Mouse (Mus musculus): ENCODE results near the gene Lrp10. TPM values are rescaled to one million over a fixed set of nuclear protein-coding genes. Genes with fewer than 3 reads are reported as not detected.

The Lrp10 gene
- polyA plus RNA-seq, 1 experiment: 41.5 TPM

DNA sequence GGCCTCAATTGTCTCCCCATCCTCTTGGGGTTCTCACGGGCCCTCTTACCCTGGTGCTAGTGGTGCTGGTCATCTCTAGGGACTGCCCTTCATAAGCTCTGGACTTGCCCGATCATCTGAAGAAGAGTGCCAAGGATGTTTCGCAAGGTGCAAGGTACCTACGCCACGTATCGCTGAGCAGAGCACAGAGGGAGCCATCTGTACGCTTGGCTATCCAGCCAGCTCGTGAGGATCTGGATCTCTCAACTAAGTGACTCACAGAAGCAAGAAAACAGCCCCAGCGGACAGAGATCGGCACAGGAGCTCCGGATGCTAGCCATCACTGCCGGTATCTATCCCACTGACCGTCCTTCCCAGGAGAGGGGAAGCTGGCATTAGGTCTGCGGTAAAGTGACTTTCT, 32.8 kb downstream of the Lrp10 start:
- no peak for DNase-seq (ENCODE audit: low read depth)
- no peak for TF ChIP-seq CTCF (IDR thresholded peaks at IDR 0.05; ENCODE audit: borderline replicate concordance, extremely low read depth, insufficient read depth, insufficient read length)
- no peak for TF ChIP-seq POLR2A (IDR thresholded peaks at IDR 0.05; ENCODE audit: borderline replicate concordance, extremely low read depth, insufficient read depth, insufficient read length, poor library complexity, severe bottlenecking)

DNA sequence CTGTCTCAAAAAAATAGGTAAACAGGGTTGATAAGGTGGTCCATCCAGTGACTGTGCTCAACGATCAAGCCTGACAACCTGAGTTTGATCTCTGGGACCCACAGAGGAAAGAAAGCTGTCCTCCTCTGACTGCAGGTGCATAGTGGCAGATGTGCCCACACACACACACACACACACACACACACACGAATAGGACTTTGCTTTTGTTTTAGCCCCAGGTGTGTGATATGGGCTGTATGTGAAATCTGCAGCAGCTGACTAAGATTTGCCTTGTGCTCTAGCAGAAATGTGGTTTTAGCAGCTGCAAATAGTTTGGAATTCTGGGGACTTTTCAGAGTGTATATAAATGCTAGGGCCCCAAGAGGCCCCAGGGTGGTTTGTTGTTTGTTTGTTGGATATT, 35.4 kb downstream of the Lrp10 start:
- DNase-seq (ENCODE audit: low read depth): no peak
- TF ChIP-seq CTCF (IDR thresholded peaks at IDR 0.05; ENCODE audit: borderline replicate concordance, extremely low read depth, insufficient read depth, insufficient read length) (no peak), POLR2A (IDR thresholded peaks at IDR 0.05; ENCODE audit: borderline replicate concordance, extremely low read depth, insufficient read depth, insufficient read length, poor library complexity, severe bottlenecking) (no peak)

DNA sequence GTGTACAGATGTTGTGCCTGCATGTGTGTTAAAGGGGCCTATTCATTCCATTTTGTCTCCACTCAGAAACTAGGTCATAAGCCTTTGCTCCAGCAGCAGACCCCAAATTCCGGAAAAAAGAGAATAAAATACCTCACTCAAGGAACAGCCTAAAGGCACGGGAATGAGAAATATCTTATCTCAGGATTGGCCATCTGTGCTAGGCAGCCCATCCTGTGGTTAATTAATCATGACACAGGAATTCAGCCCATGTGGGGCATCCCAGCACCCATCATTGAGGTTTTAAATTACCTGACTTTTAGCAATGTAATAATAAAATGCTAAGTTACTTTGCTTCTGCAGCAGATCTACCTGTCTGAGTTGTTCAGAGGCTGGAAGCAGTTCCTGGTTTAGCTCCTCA, 37.4 kb downstream of the Lrp10 start:
- TF ChIP-seq CTCF (IDR thresholded peaks at IDR 0.05; ENCODE audit: borderline replicate concordance, extremely low read depth, insufficient read depth, insufficient read length) (no peak), POLR2A (IDR thresholded peaks at IDR 0.05; ENCODE audit: borderline replicate concordance, extremely low read depth, insufficient read depth, insufficient read length, poor library complexity, severe bottlenecking) (no peak)
- no peak for DNase-seq (ENCODE audit: low read depth)

DNA sequence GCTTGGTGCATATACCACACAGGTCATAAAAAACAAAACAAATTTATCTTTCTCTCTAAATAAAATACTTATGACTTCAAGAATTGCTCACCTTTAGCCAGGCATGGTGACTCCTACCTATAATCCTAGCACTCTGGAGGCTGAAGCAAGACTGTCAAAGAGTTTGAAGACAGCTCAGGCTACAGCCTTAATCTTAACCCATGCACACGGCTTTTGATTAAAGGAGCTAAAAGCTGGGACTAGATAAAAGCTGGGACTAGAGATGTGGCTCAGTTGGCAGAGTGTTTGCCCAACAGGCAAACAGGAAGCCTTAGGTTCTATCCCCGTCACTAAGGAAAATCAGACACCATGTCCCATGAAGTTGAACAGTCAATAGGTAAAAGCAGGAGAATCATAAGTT, 39.2 kb downstream of the Lrp10 start:
- DNase-seq (ENCODE audit: low read depth): no peak
- TF ChIP-seq CTCF (IDR thresholded peaks at IDR 0.05; ENCODE audit: borderline replicate concordance, extremely low read depth, insufficient read depth, insufficient read length): no peak
- no peak for TF ChIP-seq POLR2A (IDR thresholded peaks at IDR 0.05; ENCODE audit: borderline replicate concordance, extremely low read depth, insufficient read depth, insufficient read length, poor library complexity, severe bottlenecking)

DNA sequence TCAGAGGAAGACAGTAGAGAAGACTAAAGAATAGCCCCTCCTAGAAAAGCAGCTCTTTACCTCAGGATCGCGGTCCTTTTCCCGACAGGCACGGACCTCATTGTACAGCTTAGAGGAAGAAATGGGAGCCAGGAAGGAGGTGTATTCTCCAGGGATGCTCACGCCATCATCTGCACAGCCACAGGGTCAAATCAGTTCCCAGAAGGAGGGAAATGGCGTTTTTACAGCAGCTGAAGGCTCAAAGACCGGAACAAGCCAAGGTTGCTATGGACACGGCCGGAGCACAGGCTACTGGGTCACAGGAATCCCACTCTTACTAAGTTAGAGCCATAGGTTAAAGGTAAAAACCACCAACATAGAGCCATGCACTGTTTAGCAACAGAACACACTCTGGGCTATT, 45.8 kb downstream of the Lrp10 start:
- DNase-seq (ENCODE audit: low read depth): no peak
- TF ChIP-seq CTCF (IDR thresholded peaks at IDR 0.05; ENCODE audit: borderline replicate concordance, extremely low read depth, insufficient read depth, insufficient read length): no peak
- no peak for TF ChIP-seq POLR2A (IDR thresholded peaks at IDR 0.05; ENCODE audit: borderline replicate concordance, extremely low read depth, insufficient read depth, insufficient read length, poor library complexity, severe bottlenecking)

DNA sequence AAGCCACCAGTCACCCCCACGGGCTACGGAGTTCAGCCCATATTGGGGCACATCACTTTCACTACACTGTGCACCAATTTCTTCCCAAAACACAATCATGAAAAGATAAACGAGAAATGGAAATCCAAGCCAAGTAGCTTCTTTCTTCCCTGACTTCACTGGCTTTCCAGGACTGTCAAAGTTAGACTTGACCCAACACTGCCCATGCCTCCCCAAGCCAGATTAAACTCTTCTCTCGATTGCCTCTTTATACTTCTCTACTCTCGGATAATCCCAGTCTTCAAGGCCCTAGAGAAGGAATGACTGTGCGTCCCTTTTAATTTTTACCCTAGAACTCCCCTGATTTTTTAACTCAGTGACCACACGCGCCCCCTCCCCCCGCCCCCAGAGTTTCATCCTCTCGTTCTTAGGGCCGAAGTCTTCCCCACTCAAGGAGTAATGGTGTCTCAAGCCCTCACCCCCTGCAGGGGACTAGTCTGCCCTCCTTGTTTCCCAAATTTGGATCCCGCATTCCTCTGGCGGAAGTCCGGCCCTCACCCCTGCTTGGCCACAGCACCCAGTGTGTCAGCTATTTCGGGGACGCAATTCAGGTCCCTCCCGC, 52.9 kb downstream of the Lrp10 start:
- no peak for DNase-seq (ENCODE audit: low read depth)

More for the DNA sequence above, 52.9 kb downstream of the Lrp10 start:
- no peak for TF ChIP-seq CTCF (IDR thresholded peaks at IDR 0.05; ENCODE audit: borderline replicate concordance, extremely low read depth, insufficient read depth, insufficient read length)
- TF ChIP-seq POLR2A (IDR thresholded peaks at IDR 0.05; ENCODE audit: borderline replicate concordance, extremely low read depth, insufficient read depth, insufficient read length, poor library complexity, severe bottlenecking): no peak

Other genes with a start within 250 kb of the Lrp10 start
- gene Dad1, start 210.0 kb upstream of the Lrp10 start, polyA plus RNA-seq (2012; rRNA removed): 219 and 329 TPM in 2 replicates
- gene Abhd4, start 209.9 kb upstream of the Lrp10 start, polyA plus RNA-seq (2012; rRNA removed): 16.8 and 29.9 TPM in 2 replicates
- not detected in 2 replicates for gene Olfr49, start 179.2 kb upstream of the Lrp10 start, polyA plus RNA-seq (2012; rRNA removed)
- gene Oxa1l, start 103.3 kb upstream of the Lrp10 start, polyA plus RNA-seq (2012; rRNA removed): 98.0 and 101 TPM in 2 replicates
- 7.2 and 8.0 TPM in 2 replicates for gene Slc7a7, start 46.4 kb upstream of the Lrp10 start, polyA plus RNA-seq (2012; rRNA removed)
- 186 and 230 TPM in 2 replicates for gene Mrpl52, start 37.2 kb upstream of the Lrp10 start, polyA plus RNA-seq (2012; rRNA removed)
- 80.4 and 83.8 TPM in 2 replicates for gene Mmp14, start 32.5 kb upstream of the Lrp10 start, polyA plus RNA-seq (2012; rRNA removed)
- gene Rem2, start 12.0 kb downstream of the Lrp10 start, polyA plus RNA-seq (2012; rRNA removed): 24.7 and 31.3 TPM in 2 replicates
- 88.7 and 95.5 TPM in 2 replicates for gene Prmt5, start 53.4 kb downstream of the Lrp10 start, polyA plus RNA-seq (2012; rRNA removed)
- gene Haus4, start 90.5 kb downstream of the Lrp10 start, polyA plus RNA-seq (2012; rRNA removed): 15.5 and 18.8 TPM in 2 replicates
- 17.6 and 17.9 TPM in 2 replicates for gene Ajuba, start 113.4 kb downstream of the Lrp10 start, polyA plus RNA-seq (2012; rRNA removed)
- 12.8 and 14.5 TPM in 2 replicates for gene 4931414P19Rik, start 141.9 kb downstream of the Lrp10 start, polyA plus RNA-seq (2012; rRNA removed)
- 257 and 335 TPM in 2 replicates for gene Psmb5, start 153.9 kb downstream of the Lrp10 start, polyA plus RNA-seq (2012; rRNA removed)
- 0.07 TPM in 1 of 2 replicates, not detected in the other for gene Psmb11, start 157.3 kb downstream of the Lrp10 start, polyA plus RNA-seq (2012; rRNA removed)
- not detected in 2 replicates for gene Gm17606, start 176.8 kb downstream of the Lrp10 start, polyA plus RNA-seq (2012; rRNA removed)
- gene Cdh24, start 177.2 kb downstream of the Lrp10 start, polyA plus RNA-seq (2012; rRNA removed): 73.5 and 75.5 TPM in 2 replicates
- 64.6 and 76.7 TPM in 2 replicates for gene 1700123O20Rik, start 222.1 kb downstream of the Lrp10 start, polyA plus RNA-seq (2012; rRNA removed)
- gene Acin1, start 222.8 kb downstream of the Lrp10 start, polyA plus RNA-seq (2012; rRNA removed): 248 and 332 TPM in 2 replicates
- 0.05 and 0.14 TPM in 2 replicates for gene Gm29776, start 234.7 kb downstream of the Lrp10 start, polyA plus RNA-seq (2012; rRNA removed)
- gene Cebpe, start 248.0 kb downstream of the Lrp10 start, polyA plus RNA-seq (2012; rRNA removed): 0.09 and 0.27 TPM in 2 replicates